Mouse (Mus musculus) ES-Bruce4 (cell line): Measurements from ENCODE around the gene 1700016C15Rik.

Experiments used
- CTCF ChIP-seq: IDR thresholded peaks from one replicate; pipeline ENCODE4 v1.8.1; 2011; ENCODE audit warnings: low read depth, low read length
- EP300 ChIP-seq: IDR thresholded peaks from 2 replicates; pipeline ENCODE4 v1.6.1; 2011; ENCODE audit warnings: low read depth, low read length; ENCODE audit not compliant: insufficient read depth
- POLR2A ChIP-seq: IDR thresholded peaks from one replicate; pipeline ENCODE4 v1.8.1; 2011; ENCODE audit warnings: low read length; ENCODE audit not compliant: insufficient read depth

DNA sequence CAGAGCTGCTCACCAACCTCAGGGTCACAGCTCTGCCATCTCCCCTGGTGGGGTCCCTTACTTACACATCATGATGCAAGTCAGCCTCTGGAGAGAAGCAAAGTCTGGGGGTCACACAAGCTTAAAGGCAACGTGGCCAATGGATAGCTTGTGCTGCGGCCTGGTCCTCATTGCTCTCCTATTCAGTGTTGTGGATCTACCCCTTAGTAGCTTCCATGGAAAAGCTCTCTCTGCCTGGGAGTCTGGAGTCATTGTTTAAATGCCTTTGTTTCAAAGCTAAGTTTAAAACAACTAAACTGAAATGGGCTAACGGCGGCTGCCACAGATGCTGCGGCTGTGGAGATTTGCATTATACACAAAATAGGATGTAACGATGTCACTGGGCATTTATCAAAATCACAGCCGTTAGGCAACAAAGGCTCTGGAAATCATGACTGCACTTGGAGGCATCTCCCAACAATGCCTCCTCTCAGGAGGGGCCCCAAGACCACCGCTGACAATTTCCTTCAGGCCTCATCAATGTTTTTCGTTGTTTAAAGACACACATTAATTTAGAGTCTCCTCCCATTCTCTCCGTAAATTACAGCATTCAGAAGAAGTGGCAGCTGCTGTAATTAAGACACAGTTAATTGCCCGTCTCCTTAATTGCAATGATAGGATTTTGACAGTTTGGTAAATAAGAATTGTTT, 11.1 kb upstream of the 1700016C15Rik start:
- TF ChIP-seq POLR2A, result no peak
- TF ChIP-seq CTCF, result no peak
- TF ChIP-seq EP300, result no peak
